In the genomic region with DNA sequence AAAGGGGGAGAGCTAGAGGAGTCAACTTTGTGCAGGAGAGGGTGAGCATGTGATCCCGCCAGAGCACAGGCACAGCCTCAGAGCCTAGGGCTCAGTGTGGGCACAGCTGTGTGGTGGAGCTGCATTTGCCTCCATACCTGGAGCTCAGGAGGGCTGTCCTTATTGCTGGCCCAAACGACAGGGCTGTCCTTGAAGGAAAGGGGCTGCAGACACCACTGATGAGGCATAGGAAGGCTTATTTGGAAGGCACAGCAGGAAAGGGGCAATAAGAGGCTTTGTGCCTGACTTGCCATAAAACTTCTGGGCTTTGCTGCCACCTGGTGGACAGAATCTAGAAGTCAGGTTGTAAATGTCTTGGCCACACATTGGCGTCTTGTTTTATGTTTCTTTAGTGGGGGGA, we compare ENCODE assay signal across 8 mouse cellular contexts. TPM values are rescaled to one million over a fixed set of nuclear protein-coding genes. Genes with fewer than 3 reads are reported as not detected.
DNase-seq lines count a peak whose midpoint lies in the region; ATAC-seq and TF ChIP-seq lines count a peak whose summit lies in the region.

No protein-coding gene starts in this region.

- TF ChIP-seq CTCF in Patski (IDR thresholded peaks at IDR 0.05): peak; percentile 74
- peak; percentile 60 for TF ChIP-seq CTCF in liver, adult 2 months (IDR thresholded peaks at IDR 0.05; ENCODE audit: low read depth, low read length)

- H3K9me3 ChIP-seq in neural tube, embryonic 13.5 days: no peaks in the 10 kb centered on the region

- no peak for ATAC-seq in Patski
- ATAC-seq in frontal cortex, adult (ENCODE audit: low TSS enrichment): peak; percentile 70
- peak; percentile 32; the same call in 1 of the 2 replicates for ATAC-seq in neural tube, embryonic 13.5 days (ENCODE audit: low read depth)

- H3K27ac ChIP-seq in liver, adult 2 months (replicated peaks; ENCODE audit: insufficient read depth, low read depth, low read length): no peak overlapping the region
- no peak overlapping the region for H3K27ac ChIP-seq in neural tube, embryonic 13.5 days (replicated peaks)

- WGBS in liver, adult 2 months: 29% methylated on average over 3 of the region's 3 CpGs
- WGBS in neural tube, embryonic 13.5 days: 20% methylated on average over 3 of the region's 3 CpGs

- no peaks in the 10 kb centered on the region for H3K79me2 ChIP-seq in liver, adult 2 months (ENCODE audit: control insufficient read depth, insufficient read depth, low read length)

- H3K4me2 ChIP-seq in neural tube, embryonic 13.5 days: no peak overlapping the region

- peaks cover 14% of the 10 kb centered on the region for H3K27me3 ChIP-seq in Patski
- peaks cover 3% of the 10 kb centered on the region; the same call in 1 of the 2 replicates for H3K27me3 ChIP-seq in liver, adult 2 months (ENCODE audit: control insufficient read depth, insufficient read depth, low read length)
- H3K27me3 ChIP-seq in neural tube, embryonic 13.5 days: peaks cover 17% of the 10 kb centered on the region

- in situ Hi-C loops in Patski (cut with MboI; ENCODE audit: low pct_unique_long_range_greater_than_20kb): loop anchor here (5.0 kb wide), 1 partner anchor 247 kb away; no protein-coding TSS in a partner anchor

- DNase-seq in A20 (ENCODE audit: low read depth, low spot score): peak; percentile 70
- DNase-seq in Patski (ENCODE audit: low read depth, low spot score): no peak
- DNase-seq in cerebellum, adult 9-10 months: peak; percentile 54
- DNase-seq in kidney, adult 9 months: peak; percentile 69
- DNase-seq in liver, adult 2 months (ENCODE audit: extremely low read depth, low read depth, low spot score): peak; percentile 46
- peak; percentile 14 to 64 for DNase-seq in thymus, postnatal 10 days (ENCODE audit: low spot score in 2 of 2)

- no peaks in the 10 kb centered on the region for H3K4me1 ChIP-seq in liver, adult 2 months (ENCODE audit: control insufficient read depth, insufficient read depth, low read length)
- peaks cover 27% of the 10 kb centered on the region for H3K4me1 ChIP-seq in neural tube, embryonic 13.5 days (replicated peaks)

- H3K4me3 ChIP-seq in liver, adult 2 months (ENCODE audit: insufficient read depth, low read depth, low read length): no peak overlapping the region
- no peak overlapping the region for H3K4me3 ChIP-seq in neural tube, embryonic 13.5 days

- H3K9ac ChIP-seq in liver, adult 2 months (ENCODE audit: low read depth, low read length): no peak overlapping the region
- no peak overlapping the region for H3K9ac ChIP-seq in neural tube, embryonic 13.5 days

- CTCF ChIA-PET in Patski (lab: Charles Lee): interaction anchor here (0.9 to 4.2 kb wide), 2 partner anchors 19 to 247 kb away, joined by 4 to 31 read pairs; no protein-coding TSS in a partner anchor

- TF ChIP-seq POLR2A in liver, adult 2 months (IDR thresholded peaks at IDR 0.05; ENCODE audit: extremely low read depth, insufficient read depth, low read length): no peak

- H3K36me3 ChIP-seq in liver, adult 2 months (ENCODE audit: control insufficient read depth, insufficient read depth, low read length): no peaks in the 10 kb centered on the region
- no peaks in the 10 kb centered on the region for H3K36me3 ChIP-seq in neural tube, embryonic 13.5 days

- POLR2A ChIA-PET in Patski (lab: Charles Lee): no interaction called here

RNA-seq across cellular contexts. Expression of gene Htr3a, which starts 16.9 kb away (rescaled TPM):
- polyA plus RNA-seq in Patski (2021): not detected
- total RNA-seq in liver, adult 2 months (2014; rRNA removed): not detected in 2 replicates
- polyA plus RNA-seq in liver, adult 2 months (2012; rRNA removed): not detected in 2 replicates
- polyA plus RNA-seq in neural tube, embryonic 13.5 days (2015; fragmentation: Nextera tagmentation; extraction: Ambion mirVana): 6.5 and 9.9 TPM in 2 replicates

RNA-seq across cellular contexts. Expression of gene Zbtb16, which starts 58.0 kb away (rescaled TPM):
- polyA plus RNA-seq in Patski (2021): 0.15 TPM
- total RNA-seq in liver, adult 2 months (2014; rRNA removed): 19.3 and 24.2 TPM in 2 replicates
- 5.3 and 7.2 TPM in 2 replicates for polyA plus RNA-seq in liver, adult 2 months (2012; rRNA removed)
- 7.4 and 8.5 TPM in 2 replicates for polyA plus RNA-seq in neural tube, embryonic 13.5 days (2015; fragmentation: Nextera tagmentation; extraction: Ambion mirVana)
